Mouse (Mus musculus) adrenal gland (tissue): ENCODE measurements around the gene Melk.

Source experiments
- intact Hi-C: fragments of 180-260 bp; cut with DNase I; formaldehyde crosslinking; loops from one replicate; pipeline ENCODE4 v1.15.1; 2025
- long read RNA-seq, 2 experiments: library from polyadenylated mRNA; unstranded; transcript quantifications; one replicate each; pipeline ENCODE4 v2.0.0; 2020; ENCODE audit warnings: borderline replicate concordance in 1 of 2; ENCODE audit not compliant: insufficient replicate concordance in 1 of 2

The Melk gene
- long read RNA-seq, experiment 1: 0 reads
- long read RNA-seq, experiment 2: 0 reads

- intact Hi-C loops: no loop called here
Observed at GRCm38 (mm10) chr4:44300781-44301750, at the start of gene Melk. Melk (plus strand) TSS chr4:44300876.

GRCm38 (mm10) chr4:44251521-44251920, 49.2 kb upstream of the Melk start:
- intact Hi-C loops: no loop called here

GRCm38 (mm10) chr4:44251966-44252916, 48.4 kb upstream of the Melk start:
- intact Hi-C loops: no loop called here

GRCm38 (mm10) chr4:44253191-44253590, 47.5 kb upstream of the Melk start:
- intact Hi-C loops: no loop called here

GRCm38 (mm10) chr4:44254579-44254978, 46.1 kb upstream of the Melk start:
- intact Hi-C loops: no loop called here

- intact Hi-C loops: no loop called here
Observed at GRCm38 (mm10) chr4:44259126-44259525, 41.5 kb upstream of the Melk start.

- intact Hi-C loops: no loop called here
Observed at GRCm38 (mm10) chr4:44260244-44260643, 40.4 kb upstream of the Melk start.

- intact Hi-C loops: no loop called here
Observed at GRCm38 (mm10) chr4:44265500-44265899, 35.2 kb upstream of the Melk start.

GRCm38 (mm10) chr4:44267437-44267836, 33.2 kb upstream of the Melk start:
- intact Hi-C loops: no loop called here

GRCm38 (mm10) chr4:44269376-44269817, 31.3 kb upstream of the Melk start:
- intact Hi-C loops: no loop called here

GRCm38 (mm10) chr4:44271134-44271533, 29.5 kb upstream of the Melk start:
- intact Hi-C loops: no loop called here

GRCm38 (mm10) chr4:44281597-44282265, 18.9 kb upstream of the Melk start:
- intact Hi-C loops: no loop called here

- intact Hi-C loops: loop anchor here (2.0 to 10.0 kb wide), 3 partner anchors 88 to 228 kb away; no protein-coding TSS in a partner anchor
Observed at GRCm38 (mm10) chr4:44292534-44292933, 8.1 kb upstream of the Melk start.

- intact Hi-C loops: loop anchor here (10.0 kb wide), 2 partner anchors 91 to 231 kb away; no protein-coding TSS in a partner anchor
Observed at GRCm38 (mm10) chr4:44295837-44296236, 4.8 kb upstream of the Melk start.

GRCm38 (mm10) chr4:44306585-44306984, 5.9 kb downstream of the Melk start:
- intact Hi-C loops: no loop called here

- intact Hi-C loops: no loop called here
Observed at GRCm38 (mm10) chr4:44310429-44310828, 9.8 kb downstream of the Melk start.

GRCm38 (mm10) chr4:44310911-44311310, 10.2 kb downstream of the Melk start:
- intact Hi-C loops: no loop called here

GRCm38 (mm10) chr4:44316270-44316809, 15.7 kb downstream of the Melk start:
- intact Hi-C loops: no loop called here

GRCm38 (mm10) chr4:44320448-44320847, 19.8 kb downstream of the Melk start:
- intact Hi-C loops: loop anchor here (10.0 kb wide), 1 partner anchor 244 kb away; no protein-coding TSS in a partner anchor

- intact Hi-C loops: loop anchor here (10.0 kb wide), 1 partner anchor 243 kb away; no protein-coding TSS in a partner anchor
Observed at GRCm38 (mm10) chr4:44322124-44322523, 21.4 kb downstream of the Melk start.
